Mouse (Mus musculus) ES-E14 (cell line): ENCODE data around the gene Trappc11.

Source experiments
- CHD2 ChIP-seq: IDR thresholded peaks from 2 replicates; pipeline ENCODE4 v1.6.1; 2014; ENCODE audit warnings: mild to moderate bottlenecking, low read depth, low read length, inconsistent platforms
- HCFC1 ChIP-seq: IDR thresholded peaks from 2 replicates; pipeline ENCODE4 v1.6.1; 2012; ENCODE audit warnings: low read length, inconsistent platforms, borderline replicate concordance; ENCODE audit not compliant: insufficient read depth
- MAFK ChIP-seq: IDR thresholded peaks from 2 replicates; pipeline ENCODE4 v1.6.1; 2014; ENCODE audit warnings: mild to moderate bottlenecking, low read depth, low read length, inconsistent platforms; ENCODE audit not compliant: insufficient read depth
- ZC3H11A ChIP-seq: IDR thresholded peaks from 2 replicates; pipeline ENCODE4 v1.6.1; 2012; ENCODE audit warnings: low read depth, mild to moderate bottlenecking, inconsistent platforms, low read length, borderline replicate concordance
- ZNF384 ChIP-seq: IDR thresholded peaks from 2 replicates; pipeline ENCODE4 v1.6.1; 2012; ENCODE audit warnings: low read depth, low read length, inconsistent platforms

GRCm38 (mm10) chr8:47556446-47556845, 23.2 kb upstream of the Trappc11 start:
- TF ChIP-seq ZNF384: no peak
- no peak for TF ChIP-seq CHD2
- TF ChIP-seq ZC3H11A: no peak
- no peak for TF ChIP-seq MAFK
- TF ChIP-seq HCFC1: no peak
